Comparison of ENCODE assay signal across 31 mouse cellular contexts in genomic region chr5:151210060-151210459, GRCm38 (mm10). TPM values are rescaled to one million over a fixed set of nuclear protein-coding genes. Genes with fewer than 3 reads are reported as not detected.
DNase-seq lines count a peak whose midpoint lies in the region; ATAC-seq and TF ChIP-seq lines count a peak whose summit lies in the region.
"Had no signal": no experiment of that assay in that cellular context is flagged by ENCODE, and none has a peak within 500 bp of the region (broad histone marks: within the 10 kb centered on the region; RNA-seq: fewer than 3 reads in every experiment).

No protein-coding gene starts in this region.

- TF ChIP-seq RAD21 in CH12.LX (IDR thresholded peaks at IDR 0.05; ENCODE audit: low read depth, low read length) = no peak

- 84% methylated on average over 2 of the region's 2 CpGs for WGBS in liver, adult 2 months

- no peak for TF ChIP-seq POLR2A in liver, adult 2 months (IDR thresholded peaks at IDR 0.05; ENCODE audit: extremely low read depth, insufficient read depth, low read length)
- TF ChIP-seq POLR2A in CH12.LX (IDR thresholded peaks at IDR 0.05; ENCODE audit: low read depth, low read length) = no peak
- TF ChIP-seq POLR2A in myocyte (IDR thresholded peaks at IDR 0.05; ENCODE audit: insufficient read length, low read depth) = no peak

- TF ChIP-seq EP300 in CH12.LX (IDR thresholded peaks at IDR 0.05; ENCODE audit: low read length) = peak; percentile 12; the same call in 1 of the 2 replicates

- dilution Hi-C loops in CH12.LX (cut with MboI; ENCODE audit: extremely low pct_ligation_motif_present, extremely low pct_unique_long_range_greater_than_20kb, low sequenced_read_pairs) = no loop called here

- no peak overlapping the region for H3K4me3 ChIP-seq in liver, adult 2 months (ENCODE audit: insufficient read depth, low read depth, low read length)
- no peak overlapping the region for H3K4me3 ChIP-seq in CH12.LX (replicated peaks in 1 of 3; ENCODE audit: low read depth in 2 of 3, low read length in 2 of 3, poor library complexity in 1 of 3)
- no peak overlapping the region for H3K4me3 ChIP-seq in myocyte
- H3K4me3 ChIP-seq: embryonic facial prominence, embryonic 10.5 days; embryonic facial prominence, embryonic 13.5 days; erythroblast, embryonic 14.5 days; forebrain, embryonic 10.5 days; forebrain, embryonic 13.5 days; gastrocnemius, adult 2 months; heart, embryonic 12.5 days; heart, embryonic 15.5 days had no signal

- no peak overlapping the region for H3K9ac ChIP-seq in liver, adult 2 months (ENCODE audit: low read depth, low read length)
- H3K9ac ChIP-seq in CH12.LX (ENCODE audit: insufficient read depth, low read depth) = no peak overlapping the region
- H3K9ac ChIP-seq: embryonic facial prominence, embryonic 13.5 days; forebrain, embryonic 13.5 days; heart, embryonic 12.5 days; heart, embryonic 15.5 days; hindbrain, embryonic 14.5 days had no signal

- no peaks in the 10 kb centered on the region for H3K79me2 ChIP-seq in liver, adult 2 months (ENCODE audit: control insufficient read depth, insufficient read depth, low read length)
- H3K79me2 ChIP-seq in CH12.LX (replicated peaks; ENCODE audit: control insufficient read depth, extremely low read depth, insufficient read depth, poor library complexity, severe bottlenecking) = no peaks in the 10 kb centered on the region
- H3K79me2 ChIP-seq in myocyte (ENCODE audit: control insufficient read depth, insufficient read depth) = no peaks in the 10 kb centered on the region

- no peaks in the 10 kb centered on the region for H3K4me1 ChIP-seq in liver, adult 2 months (ENCODE audit: control insufficient read depth, insufficient read depth, low read length)
- peaks cover 3 to 22% of the 10 kb centered on the region in 2 experiments for H3K4me1 ChIP-seq in CH12.LX (ENCODE audit: control insufficient read depth in 1 of 2, insufficient read depth in 2 of 2)
- H3K4me1 ChIP-seq: embryonic facial prominence, embryonic 10.5 days; embryonic facial prominence, embryonic 13.5 days; forebrain, embryonic 10.5 days; forebrain, embryonic 13.5 days; heart, embryonic 12.5 days; heart, embryonic 15.5 days had no signal

- 0 out of 2 replicates have a peak overlapping the region, but pooled peaks have one; percentile 16 for H3K27ac ChIP-seq in liver, adult 2 months (replicated peaks; ENCODE audit: insufficient read depth, low read depth, low read length)
- no peak overlapping the region for H3K27ac ChIP-seq in CH12.LX (ENCODE audit: insufficient read depth, low read depth)
- H3K27ac ChIP-seq: embryonic facial prominence, embryonic 10.5 days; embryonic facial prominence, embryonic 13.5 days; forebrain, embryonic 10.5 days; forebrain, embryonic 13.5 days; heart, embryonic 15.5 days; hindbrain, embryonic 14.5 days; hindbrain, postnatal 0 days had no signal

- DNase-seq in liver, adult 2 months (ENCODE audit: extremely low read depth, low read depth, low spot score) = no peak
- DNase-seq in liver (no peak), CH12.LX (ENCODE audit: extremely low read depth) (no peak)
- no peak for DNase-seq in kidney, postnatal 14 days
- no peak for DNase-seq in kidney, postnatal 4 days
- no peak for DNase-seq in thymus, postnatal 4 days
- DNase-seq: adrenal gland, adult 2 months; adrenal gland, postnatal 14 days; cerebellum, adult 18-20 months; cerebellum, adult 9-10 months; cerebellum, postnatal 36 days; embryo, embryonic 11 days; gastrocnemius, adult 2 months; gastrocnemius, postnatal 14 days; heart, postnatal 10 days; heart, postnatal 4 days had no signal

- no peaks in the 10 kb centered on the region for H3K9me3 ChIP-seq in CH12.LX (replicated peaks; ENCODE audit: low read length)
- H3K9me3 ChIP-seq: embryonic facial prominence, embryonic 10.5 days; embryonic facial prominence, embryonic 13.5 days; forebrain, embryonic 10.5 days; forebrain, embryonic 13.5 days; heart, embryonic 12.5 days; heart, embryonic 15.5 days had no signal

- H3ac ChIP-seq in myocyte (ENCODE audit: control insufficient read depth, insufficient read length) = no peak overlapping the region

- H3K4me2 ChIP-seq in CH12.LX (ENCODE audit: insufficient read depth, low read depth, poor library complexity, severe bottlenecking) (peak overlapping the region; percentile 38; the same call in 1 of the 2 replicates), myocyte (ENCODE audit: low read depth) (peak overlapping the region; percentile 61)
- H3K4me2 ChIP-seq: embryonic facial prominence, embryonic 13.5 days; forebrain, embryonic 13.5 days; heart, embryonic 12.5 days; heart, embryonic 15.5 days; hindbrain, embryonic 14.5 days had no signal

- no peaks in the 10 kb centered on the region for H3K27me3 ChIP-seq in liver, adult 2 months (ENCODE audit: control insufficient read depth, insufficient read depth, low read length)
- H3K27me3 ChIP-seq in CH12.LX (replicated peaks) (no peaks in the 10 kb centered on the region), myocyte (ENCODE audit: control insufficient read depth, insufficient read depth, insufficient read length) (no peaks in the 10 kb centered on the region)
- H3K27me3 ChIP-seq: embryonic facial prominence, embryonic 13.5 days; forebrain, embryonic 13.5 days; heart, embryonic 12.5 days; heart, embryonic 15.5 days had no signal

- H3K36me3 ChIP-seq in liver, adult 2 months (ENCODE audit: control insufficient read depth, insufficient read depth, low read length) = no peaks in the 10 kb centered on the region
- H3K36me3 ChIP-seq in CH12.LX (replicated peaks in 1 of 2; ENCODE audit: control insufficient read depth in 1 of 2, insufficient read depth in 1 of 2, low read length in 1 of 2) (no peaks in the 10 kb centered on the region), myocyte (ENCODE audit: control insufficient read depth, insufficient read depth) (no peaks in the 10 kb centered on the region)
- H3K36me3 ChIP-seq: embryonic facial prominence, embryonic 10.5 days; embryonic facial prominence, embryonic 13.5 days; forebrain, embryonic 10.5 days; heart, embryonic 12.5 days; heart, embryonic 15.5 days had no signal

- TF ChIP-seq CTCF in liver, adult 2 months (IDR thresholded peaks at IDR 0.05; ENCODE audit: low read depth, low read length) = no peak
- TF ChIP-seq CTCF in CH12.LX (conservative IDR thresholded peaks at IDR 0.05 in 1 of 2, IDR thresholded peaks at IDR 0.05 in 1 of 2; ENCODE audit: low read depth in 2 of 2, low read length in 2 of 2) = no peak

- ATAC-seq in granulocyte monocyte progenitor cell, adult 5-6 weeks (replicated peaks; ENCODE audit: poor library complexity, severe bottlenecking) = peak; percentile 17; the same call in 1 of the 2 replicates
- ATAC-seq: forebrain, embryonic 13.5 days; forebrain, embryonic 16.5 days; hindbrain, postnatal 0 days; inflammation-experienced regulatory T-cells, adult 6 months; intestine, embryonic 16.5 days had no signal

- in situ Hi-C loops in CH12.LX (cut with MboI; ENCODE audit: low pct_ligation_motif_present, low pct_unique_long_range_greater_than_20kb, low sequenced_read_pairs) = no loop called here

TF ChIP-seq in CH12.LX, 34 proteins besides CTCF, POLR2A, EP300 and RAD21:
- no peak for TF ChIP-seq NRF1 (IDR thresholded peaks at IDR 0.05; ENCODE audit: low read depth, low read length)
- TF ChIP-seq ETS1 (conservative IDR thresholded peaks at IDR 0.05; ENCODE audit: low read depth, low read length) = 0 out of 2 replicates have a peak, but pooled peaks have one; percentile 10
TF ChIP-seq in CH12.LX: peak in this region for 1.

TF ChIP-seq in myocyte, 11 proteins besides CTCF, POLR2A, EP300 and RAD21:
- no peak for TF ChIP-seq POLR2AphosphoS2 (IDR thresholded peaks at IDR 0.05; ENCODE audit: insufficient read length, low read depth)
- no peak for TF ChIP-seq MAX (IDR thresholded peaks at IDR 0.05; ENCODE audit: low read depth)
- no peak for TF ChIP-seq MYOD1 (IDR thresholded peaks at IDR 0.05; ENCODE audit: control insufficient read depth in 1 of 3, insufficient read length in 2 of 3, low read depth in 2 of 3)
- TF ChIP-seq CEBPB (IDR thresholded peaks at IDR 0.05; ENCODE audit: insufficient read depth, poor library complexity, severe bottlenecking) = no peak
- TF ChIP-seq TCF12 (IDR thresholded peaks at IDR 0.05; ENCODE audit: insufficient read depth, poor library complexity, severe bottlenecking) = no peak

RNA-seq across cellular contexts. Expression of gene Stard13, which starts 23.6 kb away (rescaled TPM):
- total RNA-seq in liver, adult 2 months (2014; rRNA removed) = 21.3 and 25.0 TPM in 2 replicates
- polyA plus RNA-seq in liver, adult 2 months (2012; rRNA removed) = 7.8 and 7.9 TPM in 2 replicates
- total RNA-seq in CH12.LX (2012; rRNA removed) (104 and 154 TPM in 2 replicates), CH12.LX (2014; rRNA removed) (59.9 and 73.6 TPM in 2 replicates)
- polyA plus RNA-seq in CH12.LX (2012; ENCODE audit: insufficient read length, low read depth) (33.5 and 34.9 TPM in 2 replicates), myocyte (2012; fragmentation: generic; extraction: Trizol) (15.2 TPM)
- total RNA-seq in granulocyte monocyte progenitor cell, adult 5-6 weeks (2014; fragmentation: Nextera tagmentation) = not detected in 2 replicates
- total RNA-seq in granulocyte monocyte progenitor cell, adult 5-6 weeks (2017) = not detected in 2 replicates
- total RNA-seq: MEL had no signal

Comparison
In these comparisons a context has a peak if more than half of its experiments do, and no peak if none do; other contexts are left out.
1. RNA of gene Stard13, which starts 23.6 kb away (total RNA-seq): 59.9 to 154 TPM in CH12.LX and 21.3 to 25.0 TPM in liver, adult 2 months; not detected in granulocyte monocyte progenitor cell, adult 5-6 weeks; every median in the first group is over 10 times any median in the second.